Comparison of ENCODE assay signal across 22 mouse cellular contexts in the genomic region with DNA sequence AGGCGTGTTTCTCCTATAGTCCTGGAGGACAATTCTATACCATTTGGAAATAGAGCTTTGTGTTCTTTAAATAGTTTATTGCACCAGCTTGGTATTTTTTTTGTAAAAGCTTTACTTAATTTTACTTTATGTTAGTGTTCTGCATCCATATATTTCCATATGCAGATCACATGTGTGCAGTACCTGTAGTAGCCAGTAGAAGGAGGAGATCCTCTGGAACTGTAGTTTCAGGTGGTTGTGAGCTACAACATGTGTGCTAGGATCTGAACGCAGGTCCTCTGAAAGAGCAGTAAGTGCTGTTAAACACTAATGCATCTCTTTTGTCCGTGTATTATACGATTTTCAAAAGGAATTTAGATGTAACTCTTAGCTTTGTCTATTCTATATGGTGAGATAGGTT.
DNase-seq lines count a peak whose midpoint lies in the region; ATAC-seq and TF ChIP-seq lines count a peak whose summit lies in the region.
"Had no signal": no experiment of that assay in that cellular context is flagged by ENCODE, and none has a peak within 500 bp of the region (broad histone marks: within the 10 kb centered on the region; RNA-seq: fewer than 3 reads in every experiment).

No protein-coding gene starts in this region.

- no peak for DNase-seq in left cerebral cortex, adult 2 months (ENCODE audit: extremely low spot score in 1 of 2, low spot score in 2 of 2)
- no peak for DNase-seq in left cerebral cortex, postnatal 10 days (ENCODE audit: extremely low spot score in 1 of 2, low spot score in 2 of 2)
- DNase-seq in 416B (ENCODE audit: low read depth) = peak; percentile 6
- no peak for DNase-seq in left cerebral cortex, adult 11 months (ENCODE audit: low spot score)
- DNase-seq: adrenal gland, postnatal 10 days; adrenal gland, postnatal 36 days; cerebellum, adult 18-20 months; cerebellum, adult 9-10 months; cerebellum, postnatal 14 days; gastrocnemius, postnatal 10 days; gastrocnemius, postnatal 36 days had no signal

- no peak overlapping the region for H3K4me2 ChIP-seq in kidney, embryonic 15.5 days
- H3K4me2 ChIP-seq: forebrain, embryonic 13.5 days; heart, embryonic 11.5 days; hindbrain, embryonic 13.5 days had no signal

- no peaks in the 10 kb centered on the region for H3K36me3 ChIP-seq in E14TG2a.4 (ENCODE audit: insufficient read depth, low read length)
- H3K36me3 ChIP-seq in kidney, embryonic 15.5 days = no peaks in the 10 kb centered on the region
- H3K36me3 ChIP-seq: forebrain, embryonic 10.5 days; G1E; hindbrain, embryonic 10.5 days; hindbrain, embryonic 13.5 days had no signal

- no peaks in the 10 kb centered on the region for H3K4me1 ChIP-seq in E14TG2a.4 (replicated peaks; ENCODE audit: low read depth, low read length)
- H3K4me1 ChIP-seq in kidney, embryonic 15.5 days = no peaks in the 10 kb centered on the region
- H3K4me1 ChIP-seq: forebrain, embryonic 10.5 days; forebrain, embryonic 13.5 days; hindbrain, embryonic 10.5 days; hindbrain, embryonic 13.5 days had no signal

- no peak overlapping the region for H3K9ac ChIP-seq in kidney, embryonic 15.5 days
- H3K9ac ChIP-seq: forebrain, embryonic 13.5 days; hindbrain, embryonic 13.5 days had no signal

- no peaks in the 10 kb centered on the region for H3K27me3 ChIP-seq in E14TG2a.4 (ENCODE audit: insufficient read depth, low read length)
- H3K27me3 ChIP-seq in kidney, embryonic 15.5 days = no peaks in the 10 kb centered on the region
- H3K27me3 ChIP-seq: forebrain, embryonic 13.5 days; hindbrain, embryonic 13.5 days had no signal

- intact Hi-C loops in left cerebral cortex, adult 2 months (cut with DNase I) = no loop called here
- intact Hi-C loops in left cerebral cortex, postnatal 10 days (cut with DNase I) = no loop called here

- no peak overlapping the region for H3K27ac ChIP-seq in left cerebral cortex, adult 2 months
- no peak overlapping the region for H3K27ac ChIP-seq in kidney, embryonic 15.5 days
- H3K27ac ChIP-seq: forebrain, embryonic 10.5 days; forebrain, embryonic 13.5 days; hindbrain, embryonic 10.5 days; hindbrain, embryonic 13.5 days had no signal

- H3K9me3 ChIP-seq in E14TG2a.4 (ENCODE audit: low read length) = peaks cover 9% of the 10 kb centered on the region
- H3K9me3 ChIP-seq in kidney, embryonic 15.5 days (replicated peaks) = no peaks in the 10 kb centered on the region
- H3K9me3 ChIP-seq: forebrain, embryonic 10.5 days; forebrain, embryonic 13.5 days; G1E; hindbrain, embryonic 10.5 days; hindbrain, embryonic 13.5 days had no signal

- WGBS in kidney, embryonic 15.5 days = 91% methylated on average over 4 of the region's 4 CpGs

- peak; percentile 23 for TF ChIP-seq CTCF in left cerebral cortex, adult 2 months (IDR thresholded peaks at IDR 0.05)
- TF ChIP-seq CTCF in E14TG2a.4 (conservative IDR thresholded peaks at IDR 0.05; ENCODE audit: low read length) = 0 out of 2 replicates have a peak, but pooled peaks have one; percentile 3

- no peak for ATAC-seq in kidney, embryonic 15.5 days (replicated peaks; ENCODE audit: low FRiP score)
- ATAC-seq: activated CD4-positive, CD25-positive, alpha-beta regulatory T cell, adult 4 months; forebrain, embryonic 13.5 days; forebrain, embryonic 16.5 days; hindbrain, embryonic 16.5 days had no signal

- H3K4me3 ChIP-seq in left cerebral cortex, adult 2 months = no peak overlapping the region
- H3K4me3 ChIP-seq in E14TG2a.4 (replicated peaks; ENCODE audit: low read length) = no peak overlapping the region
- no peak overlapping the region for H3K4me3 ChIP-seq in kidney, embryonic 15.5 days (replicated peaks)
- H3K4me3 ChIP-seq: forebrain, embryonic 10.5 days; forebrain, embryonic 13.5 days; hindbrain, embryonic 10.5 days; hindbrain, embryonic 13.5 days had no signal
